Mouse (Mus musculus): Measurements from ENCODE around the gene Spp1.

The Spp1 gene

DNA sequence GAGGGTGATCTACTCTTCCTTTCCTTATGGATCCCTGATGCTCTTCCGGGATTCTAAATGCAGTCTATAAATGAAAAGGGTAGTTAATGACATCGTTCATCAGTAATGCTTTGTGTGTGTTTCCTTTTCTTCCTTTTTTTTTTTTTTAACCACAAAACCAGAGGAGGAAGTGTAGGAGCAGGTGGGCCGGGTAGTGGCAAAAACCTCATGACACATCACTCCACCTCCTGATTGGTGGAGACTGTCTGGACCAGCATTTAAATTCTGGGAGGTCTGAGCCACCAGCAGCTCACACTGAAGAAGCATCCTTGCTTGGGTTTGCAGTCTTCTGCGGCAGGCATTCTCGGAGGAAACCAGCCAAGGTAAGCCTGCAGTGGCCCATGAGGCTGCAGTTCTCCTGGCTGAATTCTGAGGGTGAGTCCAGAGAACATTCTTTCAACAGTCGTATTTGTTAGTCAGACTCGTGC, at the start of gene Spp1:
TSS of gene Spp1 (plus strand) at position 284 of the 467 bp plus-strand sequence.
- no peak for DNase-seq (ENCODE audit: low spot score)

- DNase-seq (ENCODE audit: low spot score) = no peak
Observed at GRCm38 (mm10) chr5:104385521-104385920, 49.4 kb upstream of the Spp1 start.

GRCm38 (mm10) chr5:104386908-104387307, 48.0 kb upstream of the Spp1 start:
- no peak for DNase-seq (ENCODE audit: low spot score)

DNA sequence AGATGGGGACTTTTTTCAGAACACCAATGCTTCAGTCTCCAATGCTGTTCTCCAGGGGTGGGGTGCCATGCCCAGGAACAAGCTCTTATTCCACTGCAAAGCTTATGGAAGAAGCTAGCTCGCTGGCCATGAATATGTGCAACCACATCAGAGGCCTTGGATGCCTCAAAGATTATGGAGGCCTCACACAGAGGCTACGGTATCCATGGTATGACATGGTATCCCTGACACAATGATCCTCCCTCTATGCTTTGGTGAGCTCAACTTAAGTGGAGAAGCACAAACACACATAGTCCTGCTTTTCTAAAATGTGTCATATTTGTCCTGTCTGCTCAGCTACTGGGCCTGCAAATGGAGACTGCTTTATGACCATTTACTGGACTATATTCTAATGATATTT, 44.0 kb upstream of the Spp1 start:
- DNase-seq (ENCODE audit: low spot score) = no peak

GRCm38 (mm10) chr5:104392784-104393183, 42.1 kb upstream of the Spp1 start:
- no peak for DNase-seq (ENCODE audit: low spot score)

- DNase-seq (ENCODE audit: low spot score) = no peak
Observed at GRCm38 (mm10) chr5:104396286-104396685, 38.6 kb upstream of the Spp1 start.

GRCm38 (mm10) chr5:104398001-104398400, 36.9 kb upstream of the Spp1 start:
- no peak for DNase-seq (ENCODE audit: low spot score)

DNA sequence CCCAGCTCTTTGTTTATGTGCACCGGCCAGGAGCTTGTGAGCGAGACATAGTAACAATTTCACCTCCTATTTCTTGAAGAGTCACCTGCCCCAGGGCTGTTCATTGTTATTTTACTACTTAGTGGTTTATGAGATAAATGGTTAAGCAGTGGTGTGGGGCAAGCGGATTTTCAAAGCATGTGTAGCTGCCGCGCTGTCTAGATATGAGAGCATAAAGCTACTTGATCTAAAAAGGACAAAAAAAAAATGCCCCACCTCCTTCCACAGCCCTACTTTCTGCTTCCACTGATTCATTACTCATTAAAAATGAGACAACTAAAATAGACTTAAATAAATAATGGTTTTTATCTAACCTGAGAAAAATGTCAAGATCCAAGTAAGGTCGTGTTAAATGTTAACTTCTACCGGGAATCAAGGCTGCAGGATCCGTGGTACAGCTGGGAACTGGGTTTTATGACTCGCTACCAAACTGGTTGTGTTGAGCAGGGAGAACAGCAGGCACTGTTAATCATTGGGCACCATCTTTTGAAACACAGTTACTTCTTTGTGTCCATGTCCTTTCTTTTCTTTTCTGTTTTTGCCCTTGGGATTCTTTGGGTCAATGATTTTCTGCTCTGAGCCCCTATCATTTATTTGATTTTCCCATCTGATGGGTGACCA, 35.5 kb upstream of the Spp1 start:
- peak; percentile 40 for DNase-seq (ENCODE audit: low spot score)

DNA sequence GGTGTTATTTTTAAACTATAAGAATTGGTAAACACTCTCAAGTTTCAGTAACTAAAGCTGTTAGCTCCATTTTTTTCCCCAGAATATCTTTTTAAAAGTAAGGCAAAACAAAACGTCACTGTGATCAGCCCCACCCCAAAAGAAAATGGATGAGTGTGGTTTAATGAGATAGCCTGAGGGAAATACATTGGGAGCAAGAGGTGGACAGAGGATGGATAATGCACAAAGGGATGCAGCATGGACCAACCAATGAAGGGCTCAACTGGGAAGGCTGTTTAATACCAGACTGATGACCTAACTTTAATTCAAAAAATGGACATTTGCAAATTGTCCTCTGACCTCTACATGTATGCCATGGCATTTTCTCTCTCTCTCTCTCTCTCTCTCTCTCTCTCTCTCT, 34.9 kb upstream of the Spp1 start:
- DNase-seq (ENCODE audit: low spot score) = no peak

- DNase-seq (ENCODE audit: low spot score) = no peak
Observed at GRCm38 (mm10) chr5:104402651-104403050, 32.3 kb upstream of the Spp1 start.

DNA sequence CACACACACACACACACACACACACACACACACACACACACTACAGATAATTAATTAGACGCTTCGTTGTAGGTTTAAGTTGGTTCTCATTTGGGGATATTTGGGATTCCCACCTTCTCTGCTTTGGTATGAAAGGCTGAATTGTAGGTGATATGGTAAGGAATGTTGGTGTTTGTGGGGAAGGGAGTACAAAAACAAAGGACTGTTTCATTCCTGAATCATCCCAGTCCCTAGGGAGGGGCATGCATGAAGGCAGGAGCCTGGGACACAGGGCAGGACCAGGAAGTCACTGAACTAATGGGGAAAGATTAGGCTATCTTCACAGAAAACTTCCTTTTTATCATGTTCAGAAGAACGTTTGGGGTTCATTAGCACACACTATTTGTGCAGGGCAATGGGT, 31.6 kb upstream of the Spp1 start:
- no peak for DNase-seq (ENCODE audit: low spot score)

- no peak for DNase-seq (ENCODE audit: low spot score)
Observed at GRCm38 (mm10) chr5:104404551-104404950, 30.4 kb upstream of the Spp1 start.

DNA sequence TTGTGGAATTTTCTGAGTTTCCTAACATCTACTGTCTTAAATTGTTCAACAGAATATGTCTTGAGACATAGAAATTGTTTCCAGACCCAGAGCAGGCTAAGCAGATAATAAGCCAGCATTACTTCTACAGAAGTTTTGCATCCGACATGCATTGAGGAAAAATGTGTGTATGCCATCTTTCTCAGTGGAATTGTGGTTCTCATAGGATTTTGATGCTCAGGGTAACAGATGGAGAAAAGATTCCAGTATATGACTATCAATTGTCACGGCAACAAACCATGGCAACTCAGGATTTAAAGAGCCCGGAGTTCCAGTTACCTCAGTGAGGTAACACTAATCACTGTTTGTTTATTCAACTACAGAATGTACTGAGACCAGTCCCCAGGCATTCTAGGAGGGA, 29.9 kb upstream of the Spp1 start:
- DNase-seq (ENCODE audit: low spot score) = no peak

GRCm38 (mm10) chr5:104406756-104407155, 28.2 kb upstream of the Spp1 start:
- no peak for DNase-seq (ENCODE audit: low spot score)

- no peak for DNase-seq (ENCODE audit: low spot score)
Observed at GRCm38 (mm10) chr5:104407541-104408231, 27.2 kb upstream of the Spp1 start.

GRCm38 (mm10) chr5:104408549-104408948, 26.4 kb upstream of the Spp1 start:
- DNase-seq (ENCODE audit: low spot score) = no peak

DNA sequence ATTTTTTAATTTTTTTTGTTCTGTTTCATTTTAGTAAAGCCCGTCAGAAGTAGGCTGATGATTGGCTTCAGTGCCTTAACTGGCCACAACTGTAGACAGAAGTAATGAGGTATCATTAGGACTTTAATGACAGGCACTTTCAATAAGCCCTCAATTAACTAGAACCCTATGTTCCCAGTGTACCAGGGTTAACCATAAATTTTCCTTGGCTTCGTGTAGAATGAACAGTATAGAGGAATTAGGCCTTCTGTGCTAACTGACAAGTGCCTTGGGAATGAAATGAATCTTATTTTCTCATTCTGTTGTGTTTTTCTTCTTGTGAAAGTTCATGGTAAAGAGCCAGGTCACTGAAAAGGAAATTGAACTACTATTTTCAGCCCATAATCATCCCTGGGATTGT, 18.9 kb upstream of the Spp1 start:
- no peak for DNase-seq (ENCODE audit: low spot score)

DNA sequence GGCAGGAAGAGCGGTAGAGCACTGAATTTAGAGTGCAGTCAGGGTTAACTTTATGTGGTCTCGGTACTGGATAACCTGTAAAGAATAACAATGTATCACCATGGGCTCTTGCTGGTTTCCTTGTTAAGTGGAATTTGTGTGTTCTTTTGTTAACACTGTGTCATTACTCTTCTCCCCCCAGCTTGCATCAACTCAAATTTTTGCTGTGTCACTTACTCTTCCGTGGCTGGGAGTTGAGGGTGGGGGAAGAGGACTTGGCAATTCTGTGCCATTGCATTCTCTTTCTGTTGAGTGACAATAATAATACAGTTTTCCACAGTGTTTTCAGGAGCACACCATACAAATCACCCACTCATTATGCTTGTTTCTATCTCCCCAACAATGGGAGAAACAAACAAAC, 17.9 kb upstream of the Spp1 start:
- no peak for DNase-seq (ENCODE audit: low spot score)

DNA sequence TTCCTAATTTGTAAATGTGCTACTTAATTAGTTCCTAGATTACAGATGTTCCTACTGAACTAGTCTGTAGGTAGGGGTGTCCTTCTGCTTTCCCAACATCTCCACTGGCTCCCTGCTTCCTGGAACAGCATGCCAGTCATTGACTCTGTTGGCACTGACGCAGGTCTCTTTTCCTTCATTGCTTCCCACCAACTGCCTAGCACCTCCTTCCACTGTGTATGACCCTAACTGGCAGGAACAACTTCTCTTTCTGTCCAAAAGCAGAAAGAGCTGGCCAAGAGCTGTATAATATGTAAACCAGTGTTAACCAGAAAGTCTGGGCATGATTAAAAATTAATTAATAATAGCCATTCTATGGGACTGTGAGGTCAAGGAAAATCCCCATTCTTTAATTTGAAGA, 17.2 kb upstream of the Spp1 start:
- DNase-seq (ENCODE audit: low spot score) = no peak

DNA sequence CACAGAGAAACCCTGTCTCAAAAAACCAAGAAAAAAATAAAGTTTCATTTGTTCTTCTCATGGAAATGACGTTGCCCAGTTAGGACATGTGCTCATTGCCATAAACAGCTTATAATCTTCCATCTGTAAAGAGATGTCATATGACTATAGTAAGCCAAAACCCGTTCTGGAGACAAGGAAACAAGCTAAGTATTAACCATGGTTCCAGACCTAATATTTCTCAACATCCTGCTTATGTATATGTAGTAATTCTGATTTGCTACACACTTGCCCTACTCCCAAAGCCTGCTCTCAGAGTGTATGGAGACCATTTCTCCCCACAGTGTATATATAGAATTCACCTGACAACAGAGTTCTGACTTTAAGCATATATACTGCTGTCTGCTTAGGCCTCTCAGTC, 12.9 kb upstream of the Spp1 start:
- DNase-seq (ENCODE audit: low spot score) = no peak

DNA sequence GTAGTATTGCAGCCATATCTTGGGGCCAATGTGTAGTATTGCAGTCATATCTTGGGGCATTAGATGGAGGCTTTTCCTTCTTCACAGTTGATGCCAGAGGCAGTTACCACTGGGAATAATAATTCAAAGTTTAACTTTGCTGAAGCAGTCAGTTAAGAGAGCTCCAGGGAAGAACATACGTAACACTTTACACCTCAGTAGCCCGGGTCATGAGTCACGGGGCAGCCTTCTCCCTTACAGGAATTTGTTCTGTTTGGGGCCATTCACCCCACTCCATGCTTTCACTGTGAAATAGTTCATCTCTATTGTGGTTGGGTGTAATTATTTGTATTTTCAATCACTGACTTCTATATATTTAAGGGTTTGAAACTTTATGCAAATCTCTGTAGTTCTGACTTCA, 11.1 kb upstream of the Spp1 start:
- DNase-seq (ENCODE audit: low spot score) = no peak

- no peak for DNase-seq (ENCODE audit: low spot score)
Observed at GRCm38 (mm10) chr5:104425949-104426348, 9.0 kb upstream of the Spp1 start.

GRCm38 (mm10) chr5:104432886-104433285, 2.0 kb upstream of the Spp1 start:
- DNase-seq (ENCODE audit: low spot score) = peak; percentile 57

All from embryo, embryonic 10 days (tissue).